Mouse (Mus musculus) lung, postnatal 0 days (tissue): ENCODE measurements at regions not wholly inside any gene's neighbourhood (a gene's known extent, or its start where the extent isn't known, plus 50 kb on each side); places are given as distances from the start of the nearest gene placed in this dataset.
A peak's percentile ranks its signal among the peaks of the same experiment; 100 is the strongest.

Experiments used
- ATAC-seq: fragments of 200-750 bp; cut with Nextera tagmentation; 2 replicates; pipeline ENCODE4 v1.8.0; 2017; ENCODE audit warnings: moderate library complexity
- DNase-seq: peaks from one replicate; pipeline ENCODE4 v3.0.0-alpha.2; 2016; ENCODE audit warnings: low spot score
- H3K27ac ChIP-seq: fragments of 300-500 bp; sonication (generic); 2 replicates; pipeline ENCODE4 v1.5.1; 2014; ENCODE audit warnings: antibody characterized with exemption, mild to moderate bottlenecking, low read length, mixed read lengths
- H3K27me3 ChIP-seq: fragments of 300-500 bp; sonication (generic); replicated peaks from 2 replicates; pipeline ENCODE4 v1.6.1; 2014; ENCODE audit warnings: low read length, mixed read lengths; ENCODE audit not compliant: insufficient read depth
- H3K36me3 ChIP-seq: fragments of 300-500 bp; sonication (generic); 2 replicates; pipeline ENCODE4 v1.6.1; 2014; ENCODE audit warnings: low read length, mixed read lengths; ENCODE audit not compliant: insufficient read depth
- H3K4me1 ChIP-seq: fragments of 300-500 bp; sonication (generic); 2 replicates; pipeline ENCODE4 v1.6.1; 2014; ENCODE audit warnings: antibody characterized with exemption, low read depth, low read length, mixed read lengths; ENCODE audit not compliant: insufficient read depth
- H3K4me2 ChIP-seq: fragments of 300-500 bp; sonication (generic); replicated peaks from 2 replicates; pipeline ENCODE4 v1.6.1; 2014; ENCODE audit warnings: low read depth, mild to moderate bottlenecking, low read length, moderate library complexity, mixed read lengths
- H3K4me3 ChIP-seq: fragments of 300-500 bp; sonication (generic); 2 replicates; pipeline ENCODE4 v1.5.1; 2014; ENCODE audit warnings: low read depth, low read length
- H3K9ac ChIP-seq: fragments of 300-500 bp; sonication (generic); replicated peaks from 2 replicates; pipeline ENCODE4 v1.6.1; 2014; ENCODE audit warnings: low read depth, mild to moderate bottlenecking
- H3K9me3 ChIP-seq: fragments of 300-500 bp; sonication (generic); 2 replicates; pipeline ENCODE4 v1.6.1; 2016; ENCODE audit warnings: low read length, mixed read lengths
- CTCF ChIP-seq: IDR thresholded peaks from 2 replicates; pipeline ENCODE4 v1.5.1; 2016; ENCODE audit warnings: antibody characterized with exemption, mild to moderate bottlenecking
- EP300 ChIP-seq: IDR thresholded peaks from 2 replicates; pipeline ENCODE4 v1.6.1; 2016; ENCODE audit warnings: antibody characterized with exemption, mild to moderate bottlenecking, control low read depth
- WGBS: fragments of 180-500 bp; shearing (Covaris S2); extraction: QIAGEN DNeasy Blood & Tissue Kit; methylation state at CpG from one replicate; pipeline ENCODE4 v1.1.7; 2014; 5-methylcytosine and 5-hydroxymethylcytosine counted together

- H3K27ac ChIP-seq: no peak overlapping the region
- no peak overlapping the region for H3K9ac ChIP-seq
- TF ChIP-seq EP300 (no peak), CTCF (no peak)
- no peaks in the 10 kb centered on the region for H3K27me3 ChIP-seq
- H3K4me1 ChIP-seq: no peaks in the 10 kb centered on the region
- ATAC-seq: no peak
- no peaks in the 10 kb centered on the region for H3K36me3 ChIP-seq
- no peaks in the 10 kb centered on the region for H3K9me3 ChIP-seq
- no peak for DNase-seq
- H3K4me3 ChIP-seq: no peak overlapping the region
- peak overlapping the region; percentile 14 for H3K4me2 ChIP-seq
- 16% methylated on average over 11 of the region's 11 CpGs for WGBS
These were observed 627.2 kb upstream of the Sox9 start for GRCm38 (mm10) chr11:112154712-112155319.

GRCm38 (mm10) chr11:112155339-112155955 is 626.6 kb upstream of the Sox9 start:
- Histone ChIP-seq H3K9me3 (no peaks in the 10 kb centered on the region), H3K9ac (no peak overlapping the region), H3K4me2 (peak overlapping the region; percentile 14), H3K27ac (no peak overlapping the region), H3K4me1 (no peaks in the 10 kb centered on the region), H3K4me3 (no peak overlapping the region), H3K36me3 (no peaks in the 10 kb centered on the region), H3K27me3 (no peaks in the 10 kb centered on the region)
- TF ChIP-seq EP300 (no peak), CTCF (no peak)
- ATAC-seq: no peak
- peak; percentile 5 for DNase-seq
- WGBS: 19% methylated on average over 10 of the region's 10 CpGs

- Histone ChIP-seq H3K27me3 (no peaks in the 10 kb centered on the region), H3K4me1 (no peaks in the 10 kb centered on the region), H3K4me2 (no peak overlapping the region), H3K9ac (no peak overlapping the region), H3K4me3 (no peak overlapping the region), H3K36me3 (no peaks in the 10 kb centered on the region), H3K27ac (no peak overlapping the region), H3K9me3 (no peaks in the 10 kb centered on the region)
- no peak for ATAC-seq
- WGBS: 41% methylated on average over 7 of the region's 7 CpGs
- peak; percentile 9 for DNase-seq
- TF ChIP-seq CTCF: no peak
- TF ChIP-seq EP300: no peak
These were observed 618.3 kb upstream of the Sox9 start for GRCm38 (mm10) chr11:112163681-112164265.

GRCm38 (mm10) chr11:112173585-112173984 is 608.4 kb upstream of the Sox9 start:
- Histone ChIP-seq H3K4me2 (no peak overlapping the region), H3K36me3 (no peaks in the 10 kb centered on the region), H3K4me3 (no peak overlapping the region), H3K9ac (no peak overlapping the region), H3K4me1 (no peaks in the 10 kb centered on the region), H3K27me3 (no peaks in the 10 kb centered on the region), H3K27ac (no peak overlapping the region), H3K9me3 (no peaks in the 10 kb centered on the region)
- ATAC-seq (peak; percentile 28; the same call in 1 of the 2 replicates), DNase-seq (peak; percentile 8)
- 31% methylated on average over 10 of the region's 10 CpGs for WGBS
- no peak for TF ChIP-seq CTCF
- TF ChIP-seq EP300: no peak

GRCm38 (mm10) chr11:112175302-112175701 is 606.7 kb upstream of the Sox9 start:
- H3K4me3 ChIP-seq: no peak overlapping the region
- ATAC-seq (no peak), DNase-seq (no peak)
- no peaks in the 10 kb centered on the region for H3K27me3 ChIP-seq
- TF ChIP-seq CTCF (no peak), EP300 (no peak)
- no peak overlapping the region for H3K27ac ChIP-seq
- no peaks in the 10 kb centered on the region for H3K4me1 ChIP-seq
- H3K36me3 ChIP-seq: no peaks in the 10 kb centered on the region
- H3K9me3 ChIP-seq: no peaks in the 10 kb centered on the region
- 90% methylated on average over 6 of the region's 6 CpGs for WGBS
- no peak overlapping the region for H3K4me2 ChIP-seq
- no peak overlapping the region for H3K9ac ChIP-seq

GRCm38 (mm10) chr11:112180666-112181065 is 601.4 kb upstream of the Sox9 start:
- no peaks in the 10 kb centered on the region for H3K9me3 ChIP-seq
- no peak overlapping the region for H3K4me2 ChIP-seq
- no peak for TF ChIP-seq CTCF
- TF ChIP-seq EP300: no peak
- no peak overlapping the region for H3K9ac ChIP-seq
- H3K27ac ChIP-seq: no peak overlapping the region
- no peak for DNase-seq
- no peak for ATAC-seq
- H3K27me3 ChIP-seq: no peaks in the 10 kb centered on the region
- no peaks in the 10 kb centered on the region for H3K4me1 ChIP-seq
- no peaks in the 10 kb centered on the region for H3K36me3 ChIP-seq
- no peak overlapping the region for H3K4me3 ChIP-seq
- WGBS: 75% methylated on average over 10 of the region's 10 CpGs
